Mouse (Mus musculus): ENCODE measurements around the gene Stoml1.

DNA sequence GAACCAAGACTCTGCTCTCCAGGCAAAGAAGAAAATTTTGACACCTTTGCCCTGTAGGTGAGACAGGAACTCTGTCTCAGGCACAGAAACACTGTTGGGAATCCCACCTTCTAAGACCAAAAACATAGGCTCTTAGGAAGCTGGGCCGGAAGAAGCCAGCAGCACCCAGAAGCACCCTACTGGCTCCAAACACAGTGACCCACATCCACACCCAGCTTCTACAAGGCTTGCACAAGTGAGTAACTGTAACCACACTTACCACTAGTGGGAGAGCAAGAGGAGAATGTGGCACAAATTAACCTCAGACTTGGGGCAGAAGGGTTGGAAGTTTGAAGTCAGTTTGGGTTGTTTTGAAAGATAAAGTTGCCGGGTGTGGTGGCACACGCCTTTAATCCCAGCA, 22.8 kb downstream of the Stoml1 start:
- no peak for TF ChIP-seq ZNF384 (IDR thresholded peaks at IDR 0.05; ENCODE audit: low read depth, low read length)
- TF ChIP-seq ZC3H11A (IDR thresholded peaks at IDR 0.05; ENCODE audit: borderline replicate concordance, low read depth, low read length) = no peak
- no peak for TF ChIP-seq MAFK (IDR thresholded peaks at IDR 0.05; ENCODE audit: insufficient read depth, low read depth, low read length)
- no peak for TF ChIP-seq CHD2 (IDR thresholded peaks at IDR 0.05; ENCODE audit: low read depth, low read length)

Data from ES-E14 (cell line).